Mouse (Mus musculus) testis, postnatal 14 days (tissue): ENCODE data around the gene Gm21992.

Source experiments
- DNase-seq: peaks from one replicate; pipeline ENCODE4 v3.0.0; 2021; ENCODE audit warnings: low spot score

Gm21992 gene

GRCm38 (mm10) chr19:4711601-4712155 is 99.7 kb downstream of the Gm21992 start:
- DNase-seq: peak; percentile 57

- no peak for DNase-seq
These were observed 100.3 kb downstream of the Gm21992 start, which contains the start of gene Sptbn2 for GRCm38 (mm10) chr19:4711098-4711600. Gene Sptbn2 (plus strand): TSS chr19:4711167.

GRCm38 (mm10) chr19:4708765-4709164 is 102.6 kb downstream of the Gm21992 start:
- DNase-seq: no peak

- no peak for DNase-seq
These were observed 110.2 kb downstream of the Gm21992 start for GRCm38 (mm10) chr19:4701221-4701620.

GRCm38 (mm10) chr19:4700656-4701055 is 110.8 kb downstream of the Gm21992 start:
- no peak for DNase-seq

- no peak for DNase-seq
These were observed 111.6 kb downstream of the Gm21992 start for GRCm38 (mm10) chr19:4699821-4700220.

- no peak for DNase-seq
These were observed 112.6 kb downstream of the Gm21992 start for GRCm38 (mm10) chr19:4698856-4699255.

GRCm38 (mm10) chr19:4698205-4698677 is 113.2 kb downstream of the Gm21992 start, which contains the start of gene Gm960:
Gene Gm960 (minus strand): TSS chr19:4698668.
- peak; percentile 88 for DNase-seq

GRCm38 (mm10) chr19:4697721-4698120 is 113.7 kb downstream of the Gm21992 start:
- DNase-seq: no peak

GRCm38 (mm10) chr19:4697121-4697520 is 114.3 kb downstream of the Gm21992 start:
- DNase-seq: no peak

GRCm38 (mm10) chr19:4694346-4694745 is 117.1 kb downstream of the Gm21992 start:
- DNase-seq: no peak
